Mouse (Mus musculus) heart, postnatal 0 days (tissue): ENCODE data around the gene Hist2h2aa2. TPM values are rescaled to one million over a fixed set of nuclear protein-coding genes. Genes with fewer than 3 reads are reported as not detected.
"Not testable (repeated sequence)": the region's sequence is repeated elsewhere in the genome, so short reads cannot be mapped to it uniquely, and the experiment has no call there.

Source experiments
- ATAC-seq: fragments of 200-750 bp; cut with Nextera tagmentation; 2 replicates; pipeline ENCODE4 v1.8.0; 2017; ENCODE audit warnings: low read depth, moderate number of reproducible peaks, moderate library complexity; ENCODE audit not compliant: insufficient read depth
- DNase-seq: peaks from one replicate; pipeline ENCODE4 v3.0.0-alpha.2; 2016; ENCODE audit warnings: low spot score
- H3K27ac ChIP-seq: fragments of 300-500 bp; sonication (generic); 2 replicates; pipeline ENCODE4 v1.5.1; 2014; ENCODE audit warnings: low read depth, mild to moderate bottlenecking
- H3K27me3 ChIP-seq: fragments of 300-500 bp; sonication (generic); 2 replicates; pipeline ENCODE4 v1.6.1; 2014; ENCODE audit warnings: low read length, mixed read lengths; ENCODE audit not compliant: control insufficient read depth, insufficient read depth
- H3K36me3 ChIP-seq: fragments of 300-500 bp; sonication (generic); replicated peaks from 2 replicates; pipeline ENCODE4 v1.6.1; 2014; ENCODE audit warnings: low read length, mixed read lengths; ENCODE audit not compliant: control insufficient read depth, insufficient read depth
- H3K4me1 ChIP-seq: fragments of 300-500 bp; sonication (generic); 2 replicates; pipeline ENCODE4 v1.6.1; 2014; ENCODE audit warnings: antibody characterized with exemption; ENCODE audit not compliant: control insufficient read depth, insufficient read depth
- H3K4me2 ChIP-seq: fragments of 300-500 bp; sonication (generic); 2 replicates; pipeline ENCODE4 v1.6.1; 2014; ENCODE audit warnings: low read depth, mild to moderate bottlenecking, low read length, moderate library complexity
- H3K4me3 ChIP-seq: fragments of 300-500 bp; sonication (generic); 2 replicates; pipeline ENCODE4 v1.5.1; 2014; ENCODE audit warnings: low read depth, low read length
- H3K9ac ChIP-seq: fragments of 300-500 bp; sonication (generic); replicated peaks from 2 replicates; pipeline ENCODE4 v1.6.1; 2014; ENCODE audit warnings: low read depth, low read length, mixed read lengths
- H3K9me3 ChIP-seq: fragments of 300-500 bp; sonication (generic); replicated peaks from 2 replicates; pipeline ENCODE4 v1.6.1; 2016; ENCODE audit warnings: low read length; ENCODE audit not compliant: control insufficient read depth
- CTCF ChIP-seq: IDR thresholded peaks from 2 replicates; pipeline ENCODE4 v1.5.1; 2016; ENCODE audit warnings: antibody characterized with exemption, control low read depth, low read depth
- EP300 ChIP-seq: IDR thresholded peaks from 2 replicates; pipeline ENCODE4 v1.6.1; 2016; ENCODE audit warnings: antibody characterized with exemption, low read depth
- WGBS: fragments of 180-500 bp; shearing (Covaris S2); extraction: QIAGEN DNeasy Blood & Tissue Kit; methylation state at CpG from one replicate; pipeline ENCODE4 v1.1.7; 2014; 5-methylcytosine and 5-hydroxymethylcytosine counted together
- polyA plus RNA-seq: library from polyadenylated mRNA; unstranded; fragments of >200 nt; fragmentation: Nextera tagmentation; extraction: Ambion mirVana; gene quantifications from 2 replicates; pipeline ENCODE4 v1.2.1, GENCODE M21; 2015
- total RNA-seq: library from RNA; depleted of rRNA; stranded (reverse); fragments of >200 nt; gene quantifications from 2 replicates; pipeline ENCODE4 v1.2.3, GENCODE M21; 2014; ENCODE audit warnings: low replicate concordance

The Hist2h2aa2 gene
- total and polyA plus RNA-seq, 2 experiments from 2014 or later: 101 to 1,879 TPM

DNA sequence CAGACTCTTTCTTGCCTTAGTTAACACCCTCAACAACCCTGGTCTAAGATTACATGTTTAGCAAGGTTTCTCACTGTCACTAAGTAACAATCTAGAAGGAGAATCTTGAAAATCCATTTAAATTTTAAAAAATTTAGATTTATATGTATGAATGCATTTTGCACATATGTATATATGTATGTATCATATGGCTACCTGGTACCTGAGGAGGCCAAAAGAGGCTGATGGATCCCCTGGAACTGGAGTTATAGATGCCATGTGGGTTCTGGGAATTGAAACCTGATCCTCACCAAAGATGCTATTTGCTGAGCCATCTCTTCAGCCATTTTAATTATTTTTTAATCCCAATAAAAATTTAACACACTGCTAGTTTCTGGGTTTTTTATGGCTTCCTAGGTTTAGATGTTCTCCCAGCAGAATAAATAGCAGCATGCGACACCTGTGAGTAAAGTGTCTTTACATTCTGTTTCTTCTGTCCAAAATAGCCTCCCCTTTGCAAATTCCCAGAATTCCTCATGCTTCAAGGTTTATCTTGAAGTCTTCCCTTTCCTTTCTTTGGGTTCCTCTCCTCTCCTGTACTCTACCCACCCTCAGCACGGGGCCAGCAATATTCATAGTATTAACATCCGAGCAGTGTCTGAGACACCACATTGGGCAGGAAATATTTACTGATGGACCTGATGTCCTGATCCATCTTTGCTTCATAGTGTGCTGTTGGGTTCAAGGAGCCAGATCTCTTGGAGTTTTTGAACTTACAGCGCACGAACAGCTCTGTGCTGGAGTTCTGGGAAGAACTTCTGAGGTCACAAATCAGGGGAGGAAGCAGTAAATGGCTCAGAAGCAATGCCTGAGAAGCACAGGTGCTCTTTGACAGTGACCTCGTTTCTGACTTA lies 8.3 kb upstream of the Hist2h2aa2 start:
- Histone ChIP-seq H3K27ac (peak overlapping the region; percentile 22; the same call in 1 of the 2 replicates), H3K36me3 (no peaks in the 10 kb centered on the region), H3K27me3 (no peaks in the 10 kb centered on the region), H3K4me2 (peak overlapping the region; percentile 59), H3K4me1 (peaks cover 38% of the 10 kb centered on the region), H3K9me3 (no peaks in the 10 kb centered on the region), H3K4me3 (peak overlapping the region; percentile 44), H3K9ac (no peak overlapping the region)
- TF ChIP-seq EP300 (no peak), CTCF (no peak)
- WGBS: 53% methylated on average over 6 of the region's 6 CpGs
- ATAC-seq (no peak), DNase-seq (no peak)

DNA sequence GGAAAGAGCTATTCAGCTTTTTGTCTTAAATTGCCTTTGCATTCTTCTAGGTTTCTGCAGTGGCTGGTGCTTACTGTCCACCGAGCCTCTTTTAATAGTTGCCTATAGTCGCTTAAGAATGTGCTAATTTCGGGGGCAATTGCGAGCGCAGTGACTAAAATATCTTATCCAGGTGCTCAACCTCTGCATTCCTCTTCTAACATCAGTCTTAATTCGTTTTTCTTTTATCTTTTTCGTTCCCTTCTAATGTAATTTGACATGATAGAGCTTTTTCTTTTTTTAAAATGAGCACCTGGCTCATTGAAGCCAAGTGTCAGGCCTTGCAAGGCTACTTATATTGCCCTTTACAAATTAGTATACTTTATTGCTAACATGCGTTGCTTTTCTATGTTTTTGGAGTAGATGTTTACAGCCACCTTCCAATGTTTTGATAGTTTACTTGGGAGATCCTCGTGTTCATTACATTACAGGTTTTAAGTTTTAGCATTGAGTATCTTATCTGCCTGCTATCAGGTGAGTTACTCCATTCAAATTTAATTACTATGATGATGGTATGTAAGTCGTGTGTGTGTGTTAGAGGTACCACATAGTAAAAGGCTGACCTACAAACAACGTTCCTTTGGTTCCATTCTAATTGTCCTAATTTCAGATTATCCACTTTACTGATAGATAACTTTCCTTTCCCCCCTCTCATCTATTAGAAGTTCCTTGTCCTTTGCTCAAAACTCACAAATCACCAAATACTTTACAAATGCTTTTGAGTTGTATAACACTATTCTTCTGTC lies 7.5 kb upstream of the Hist2h2aa2 start:
- H3K27ac ChIP-seq: peak overlapping the region; percentile 38; the same call in 1 of the 2 replicates
- H3K4me3 ChIP-seq: peak overlapping the region; percentile 44
- no peaks in the 10 kb centered on the region for H3K36me3 ChIP-seq
- no peaks in the 10 kb centered on the region for H3K27me3 ChIP-seq
- H3K9ac ChIP-seq: peak overlapping the region; percentile 64
- peaks cover 38% of the 10 kb centered on the region for H3K4me1 ChIP-seq
- no peak for DNase-seq
- ATAC-seq: no peak
- 9% methylated on average over 11 of the region's 11 CpGs for WGBS
- no peaks in the 10 kb centered on the region for H3K9me3 ChIP-seq
- peak overlapping the region; percentile 59 for H3K4me2 ChIP-seq
- TF ChIP-seq EP300 (no peak), CTCF (no peak)

- not testable (repeated sequence) for H3K36me3 ChIP-seq, H3K27me3 ChIP-seq, H3K9me3 ChIP-seq, DNase-seq
- Histone ChIP-seq H3K4me1 (peaks cover 38% of the 10 kb centered on the region), H3K27ac (peak within 1 kb of the TSS; percentile 84), H3K4me2 (peak within 1 kb of the TSS; percentile 59), H3K4me3 (peak within 1 kb of the TSS; percentile 44), H3K9ac (peak within 1 kb of the TSS; percentile 64)
- ATAC-seq: peak; percentile 91
- WGBS: 0% methylated on average over 12 of the region's 47 CpGs
Measured at GRCm38 (mm10) chr3:96246427-96246856, 6.4 kb upstream of the Hist2h2aa2 start, which contains the start of gene Hist2h3c1. TSS of gene Hist2h3c1 (plus strand) at chr3:96246685.

DNA sequence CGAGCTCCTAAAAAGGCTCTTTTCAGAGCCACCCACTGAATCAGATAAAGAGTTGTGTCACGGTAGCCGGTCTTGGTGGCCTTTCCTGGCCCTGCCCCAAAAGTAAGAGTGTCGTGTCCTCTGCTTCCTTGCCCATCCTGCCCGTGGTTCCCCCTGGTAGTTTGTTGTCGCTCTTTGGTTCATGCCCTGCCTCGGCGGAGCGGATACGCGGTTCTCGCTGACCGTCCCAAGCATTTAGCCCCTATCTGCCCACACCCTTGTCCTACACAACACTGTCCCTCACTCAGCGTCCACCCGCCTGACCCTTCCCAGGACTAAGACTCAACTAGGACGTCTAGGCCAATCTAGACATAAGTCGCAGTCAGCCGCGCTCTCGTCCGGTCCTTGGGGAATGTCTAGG lies 5.9 kb upstream of the Hist2h2aa2 start:
- DNase-seq, H3K36me3 ChIP-seq, H3K9ac ChIP-seq, ATAC-seq, H3K9me3 ChIP-seq, H3K4me2 ChIP-seq, H3K27me3 ChIP-seq: not testable (repeated sequence)
- peaks cover 41% of the 10 kb centered on the region for H3K4me1 ChIP-seq
- 0% methylated on average over 10 of the region's 21 CpGs for WGBS
- peak overlapping the region; percentile 84 for H3K27ac ChIP-seq
- peak overlapping the region; percentile 32; the same call in 1 of the 2 replicates for H3K4me3 ChIP-seq

DNA sequence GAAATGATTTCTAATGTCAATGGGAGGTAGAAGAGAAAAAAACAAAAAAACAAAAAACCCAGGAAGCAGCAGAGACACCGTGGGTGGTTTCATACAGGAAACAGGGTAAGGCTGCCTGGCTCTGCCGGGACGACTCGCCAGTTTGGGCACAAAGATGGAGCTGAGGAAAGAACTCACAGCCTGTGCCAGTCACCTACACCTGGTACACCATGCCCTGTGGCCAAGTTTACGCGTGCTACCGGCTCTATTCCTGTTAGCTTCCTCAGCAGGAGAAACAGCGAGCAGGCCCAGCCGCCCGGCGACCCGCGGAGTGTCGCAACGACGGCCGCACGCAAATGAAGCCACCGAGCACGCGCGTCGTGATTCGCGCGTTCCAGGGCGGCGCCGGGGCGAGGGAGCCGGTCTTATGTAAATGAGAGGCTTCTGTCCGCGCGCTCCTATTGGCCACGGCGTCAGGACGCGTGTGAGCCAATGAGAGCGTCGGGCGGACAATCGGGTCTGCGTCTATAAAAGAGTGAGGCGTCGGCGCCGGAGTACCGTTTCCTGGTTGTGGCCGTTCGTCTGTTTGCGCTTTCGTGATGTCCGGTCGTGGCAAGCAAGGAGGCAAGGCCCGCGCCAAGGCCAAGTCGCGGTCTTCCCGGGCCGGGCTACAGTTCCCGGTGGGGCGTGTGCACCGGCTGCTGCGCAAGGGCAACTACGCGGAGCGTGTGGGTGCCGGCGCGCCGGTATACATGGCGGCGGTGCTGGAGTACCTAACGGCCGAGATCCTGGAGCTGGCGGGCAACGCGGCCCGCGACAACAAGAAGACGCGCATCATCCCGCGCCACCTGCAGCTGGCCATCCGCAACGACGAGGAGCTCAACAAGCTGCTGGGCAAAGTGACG lies 5.2 kb upstream of the Hist2h2aa2 start, which contains the start of gene Hist2h2aa1:
Gene Hist2h2aa1, plus strand, starts transcription at position 495 of the 884 bp plus-strand sequence.
- peak; percentile 79 for TF ChIP-seq EP300
- WGBS: under 1% methylated on average over 19 of the region's 88 CpGs
- not testable (repeated sequence) for H3K9me3 ChIP-seq, H3K27me3 ChIP-seq, H3K36me3 ChIP-seq
- H3K9ac ChIP-seq: peak within 1 kb of the TSS; percentile 75
- peak within 1 kb of the TSS; percentile 64 for H3K4me2 ChIP-seq
- peak within 1 kb of the TSS; percentile 98 for H3K27ac ChIP-seq
- H3K4me1 ChIP-seq: peaks cover 42% of the 10 kb centered on the region
- ATAC-seq: peak; percentile 83
- DNase-seq: peak; percentile 66
- peak within 1 kb of the TSS; percentile 53 for H3K4me3 ChIP-seq
